Mouse (Mus musculus): Measurements from ENCODE around the gene Gpi1. TPM values are rescaled to one million over a fixed set of nuclear protein-coding genes. Genes with fewer than 3 reads are reported as not detected.
"Not testable (repeated sequence)": the region's sequence is repeated elsewhere in the genome, so short reads cannot be mapped to it uniquely, and the experiment has no call there.

Gpi1 gene
- polyA plus RNA-seq, 1 experiment: 244 TPM

DNA sequence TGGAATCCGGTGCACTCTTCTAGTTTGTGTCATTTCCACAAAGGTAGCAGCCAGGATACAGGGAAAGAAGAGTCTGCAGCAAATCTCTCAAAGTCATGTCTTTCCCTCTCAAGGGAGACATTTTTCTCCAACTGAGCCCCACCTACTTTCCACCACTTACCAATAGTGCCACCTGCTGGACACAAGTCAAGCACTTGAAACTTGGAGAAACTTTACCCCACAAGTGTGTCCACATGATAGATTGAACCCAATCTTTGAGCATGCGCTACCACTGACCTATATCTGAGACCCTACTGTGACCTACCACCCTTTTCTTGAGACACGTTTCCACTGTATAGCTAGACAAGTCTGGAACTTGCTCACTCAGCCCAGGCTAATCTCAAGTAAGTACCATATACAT lies 31.8 kb downstream of the Gpi1 start:
- TF ChIP-seq CTCF (IDR thresholded peaks at IDR 0.05; ENCODE audit: borderline replicate concordance, insufficient read depth, low read length): no peak
- no peak for TF ChIP-seq POLR2A (IDR thresholded peaks at IDR 0.05; ENCODE audit: low read depth, low read length)
- peaks cover 3% of the 10 kb centered on the region; the same call in 1 of the 2 replicates for H3K4me1 ChIP-seq (ENCODE audit: control insufficient read depth, insufficient read depth, low read length)
- H3K27ac ChIP-seq (ENCODE audit: insufficient read depth, low read length): no peak overlapping the region
- H3K4me3 ChIP-seq (ENCODE audit: insufficient read depth, low read length): no peak overlapping the region

GRCm38 (mm10) chr7:34196132-34197128 lies 33.7 kb downstream of the Gpi1 start, which contains the start of gene Pdcd2l:
Pdcd2l (minus strand) TSS chr7:34196661.
- Histone ChIP-seq H3K4me3 (ENCODE audit: insufficient read depth, low read length) (peak within 1 kb of the TSS; percentile 70), H3K4me1 (ENCODE audit: control insufficient read depth, insufficient read depth, low read length) (peaks cover 3% of the 10 kb centered on the region; the same call in 1 of the 2 replicates), H3K27ac (ENCODE audit: insufficient read depth, low read length) (no peak within 1 kb of the TSS)
- TF ChIP-seq CTCF (IDR thresholded peaks at IDR 0.05; ENCODE audit: borderline replicate concordance, insufficient read depth, low read length) (no peak), POLR2A (IDR thresholded peaks at IDR 0.05; ENCODE audit: low read depth, low read length) (peak; percentile 69)

GRCm38 (mm10) chr7:34195632-34196031 lies 34.5 kb downstream of the Gpi1 start:
- no peak for TF ChIP-seq CTCF (IDR thresholded peaks at IDR 0.05; ENCODE audit: borderline replicate concordance, insufficient read depth, low read length)
- H3K4me3 ChIP-seq (ENCODE audit: insufficient read depth, low read length): peak overlapping the region; percentile 70
- no peak overlapping the region for H3K27ac ChIP-seq (ENCODE audit: insufficient read depth, low read length)

GRCm38 (mm10) chr7:34192825-34193224 lies 37.3 kb downstream of the Gpi1 start:
- TF ChIP-seq CTCF (IDR thresholded peaks at IDR 0.05; ENCODE audit: borderline replicate concordance, insufficient read depth, low read length) (no peak), POLR2A (IDR thresholded peaks at IDR 0.05; ENCODE audit: low read depth, low read length) (no peak)
- Histone ChIP-seq H3K4me1 (ENCODE audit: control insufficient read depth, insufficient read depth, low read length) (peaks cover 3% of the 10 kb centered on the region; the same call in 1 of the 2 replicates), H3K4me3 (ENCODE audit: insufficient read depth, low read length) (no peak overlapping the region), H3K27ac (ENCODE audit: insufficient read depth, low read length) (no peak overlapping the region)

More at GRCm38 (mm10) chr7:34195632-34196031, 34.5 kb downstream of the Gpi1 start:
- H3K4me1 ChIP-seq (ENCODE audit: control insufficient read depth, insufficient read depth, low read length): peaks cover 3% of the 10 kb centered on the region; the same call in 1 of the 2 replicates

- no peak overlapping the region for H3K4me3 ChIP-seq (ENCODE audit: insufficient read depth, low read length)
- TF ChIP-seq CTCF (IDR thresholded peaks at IDR 0.05; ENCODE audit: borderline replicate concordance, insufficient read depth, low read length) (no peak), POLR2A (IDR thresholded peaks at IDR 0.05; ENCODE audit: low read depth, low read length) (no peak)
- H3K27ac ChIP-seq (ENCODE audit: insufficient read depth, low read length): no peak overlapping the region
- no peaks in the 10 kb centered on the region for H3K4me1 ChIP-seq (ENCODE audit: control insufficient read depth, insufficient read depth, low read length)
Observed at GRCm38 (mm10) chr7:34189376-34189989, 40.7 kb downstream of the Gpi1 start.

GRCm38 (mm10) chr7:34183794-34184193 lies 46.3 kb downstream of the Gpi1 start:
- TF ChIP-seq CTCF (IDR thresholded peaks at IDR 0.05; ENCODE audit: borderline replicate concordance, insufficient read depth, low read length): no peak
- TF ChIP-seq POLR2A (IDR thresholded peaks at IDR 0.05; ENCODE audit: low read depth, low read length): no peak
- Histone ChIP-seq H3K27ac (ENCODE audit: insufficient read depth, low read length) (no peak overlapping the region), H3K4me3 (ENCODE audit: insufficient read depth, low read length) (no peak overlapping the region), H3K4me1 (ENCODE audit: control insufficient read depth, insufficient read depth, low read length) (no peaks in the 10 kb centered on the region)

- Histone ChIP-seq H3K4me1 (ENCODE audit: control insufficient read depth, insufficient read depth, low read length) (no peaks in the 10 kb centered on the region), H3K4me3 (ENCODE audit: insufficient read depth, low read length) (no peak overlapping the region), H3K27ac (ENCODE audit: insufficient read depth, low read length) (no peak overlapping the region)
- TF ChIP-seq CTCF (IDR thresholded peaks at IDR 0.05; ENCODE audit: borderline replicate concordance, insufficient read depth, low read length) (no peak), POLR2A (IDR thresholded peaks at IDR 0.05; ENCODE audit: low read depth, low read length) (no peak)
Observed at GRCm38 (mm10) chr7:34183356-34183755, 46.8 kb downstream of the Gpi1 start.

DNA sequence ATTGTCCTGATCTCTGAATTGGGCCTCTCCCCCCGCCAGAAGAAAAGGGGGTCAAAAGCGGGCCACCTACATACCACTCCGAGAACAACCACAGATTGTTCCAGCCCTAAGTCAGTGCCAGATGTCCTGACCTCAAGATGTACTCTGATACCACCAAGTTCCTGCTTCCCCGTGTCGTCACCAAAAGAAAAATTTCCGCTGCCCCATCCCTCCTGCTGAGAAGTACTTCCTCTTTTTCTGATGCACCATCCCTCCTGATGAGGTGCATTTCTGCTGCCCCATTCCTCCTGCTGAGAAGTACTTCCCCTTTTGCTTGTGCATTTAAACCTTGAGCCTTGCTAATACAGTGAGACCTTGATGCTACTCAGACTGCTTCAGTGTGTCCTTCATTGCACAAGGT lies 53.9 kb downstream of the Gpi1 start:
- not testable (repeated sequence) for H3K4me1 ChIP-seq (ENCODE audit: control insufficient read depth, insufficient read depth, low read length); H3K27ac ChIP-seq (ENCODE audit: insufficient read depth, low read length); H3K4me3 ChIP-seq (ENCODE audit: insufficient read depth, low read length)

- Histone ChIP-seq H3K4me3 (ENCODE audit: insufficient read depth, low read length) (no peak overlapping the region), H3K4me1 (ENCODE audit: control insufficient read depth, insufficient read depth, low read length) (no peaks in the 10 kb centered on the region), H3K27ac (ENCODE audit: insufficient read depth, low read length) (no peak overlapping the region)
- no peak for TF ChIP-seq POLR2A (IDR thresholded peaks at IDR 0.05; ENCODE audit: low read depth, low read length)
- TF ChIP-seq CTCF (IDR thresholded peaks at IDR 0.05; ENCODE audit: borderline replicate concordance, insufficient read depth, low read length): no peak
Observed at GRCm38 (mm10) chr7:34172251-34172650, 57.9 kb downstream of the Gpi1 start.

DNA sequence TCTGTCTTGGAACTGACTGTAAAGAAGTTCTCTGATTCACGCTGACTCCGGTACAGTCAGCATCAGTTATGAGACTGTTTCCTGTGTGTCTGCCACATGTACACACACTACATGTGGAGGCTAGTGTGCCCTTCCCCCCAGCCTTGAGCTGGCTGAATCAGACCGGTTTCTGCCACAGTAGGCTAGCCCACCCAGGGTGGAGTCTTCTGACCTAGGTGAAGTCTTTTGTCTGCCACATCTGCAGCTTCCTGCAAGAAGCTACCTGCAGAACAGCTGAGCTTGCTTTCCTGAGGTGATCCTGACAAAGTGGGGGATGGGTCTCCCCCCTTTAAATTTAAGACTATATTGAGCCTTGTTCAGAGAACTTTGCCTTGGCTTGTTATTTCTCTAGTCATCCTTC lies 60.7 kb downstream of the Gpi1 start, which contains the start of gene Uba2:
Gene Uba2, minus strand, starts transcription at position 146 of the 400 bp plus-strand sequence.
- H3K27ac ChIP-seq (ENCODE audit: insufficient read depth, low read length): no peak within 1 kb of the TSS
- TF ChIP-seq CTCF (IDR thresholded peaks at IDR 0.05; ENCODE audit: borderline replicate concordance, insufficient read depth, low read length) (no peak), POLR2A (IDR thresholded peaks at IDR 0.05; ENCODE audit: low read depth, low read length) (no peak)

More for the DNA sequence above, 60.7 kb downstream of the Gpi1 start, which contains the start of gene Uba2:
- no peak within 1 kb of the TSS; the same call in 1 of the 2 replicates for H3K4me3 ChIP-seq (ENCODE audit: insufficient read depth, low read length)
- H3K4me1 ChIP-seq (ENCODE audit: control insufficient read depth, insufficient read depth, low read length): no peaks in the 10 kb centered on the region; the same call in 1 of the 2 replicates

Data from embryonic fibroblast, embryonic 13.5 days (primary cell).